Mouse (Mus musculus) G1E (cell line): ENCODE data around the gene Tia1.

Experiments used
- CTCF ChIP-seq: IDR thresholded peaks from 2 replicates; pipeline ENCODE4 v1.5.1; 2012; ENCODE audit warnings: low read depth, low read length, inconsistent platforms, mixed read lengths
- GATA1 ChIP-seq: IDR thresholded peaks from 2 replicates; pipeline ENCODE4 v1.6.1; 2012; ENCODE audit warnings: borderline replicate concordance, low read length, inconsistent platforms, mixed read lengths
- GATA2 ChIP-seq: IDR thresholded peaks from 2 replicates; pipeline ENCODE4 v1.6.1; 2012; ENCODE audit warnings: low read depth, low read length, inconsistent platforms, borderline replicate concordance
- POLR2AphosphoS5 ChIP-seq: IDR thresholded peaks from 2 replicates; pipeline ENCODE4 v1.6.1; 2012; ENCODE audit warnings: low read depth, low read length, inconsistent platforms; ENCODE audit not compliant: insufficient replicate concordance

DNA sequence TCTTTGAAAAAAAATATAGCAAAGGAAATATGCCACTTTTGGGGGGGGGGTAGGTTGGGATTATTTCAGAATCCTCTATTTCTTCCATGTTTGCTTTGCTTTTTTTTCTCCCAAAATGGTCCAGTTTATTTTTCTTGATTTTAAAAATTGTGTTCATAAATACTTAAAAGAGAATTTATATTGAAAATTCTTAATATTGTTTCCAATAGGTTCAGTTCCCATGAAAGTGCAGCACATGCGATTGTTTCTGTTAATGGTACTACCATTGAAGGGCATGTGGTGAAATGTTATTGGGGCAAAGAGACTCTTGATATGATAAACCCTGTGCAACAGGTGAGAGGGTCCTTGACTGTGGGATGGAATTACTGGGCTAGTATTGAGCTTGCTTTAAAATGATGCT is 22.3 kb downstream of the Tia1 start, which contains the start of gene Gm44790:
- TF ChIP-seq CTCF, result no peak
- no peak for TF ChIP-seq POLR2AphosphoS5
- no peak for TF ChIP-seq GATA2
- no peak for TF ChIP-seq GATA1
